Mouse (Mus musculus) T-cell, adult 2 months (primary cell): ENCODE data around the gene Dnph1.
A peak's percentile ranks its signal among the peaks of the same experiment; 100 is the strongest.
"Not testable (repeated sequence)": the region's sequence is repeated elsewhere in the genome, so short reads cannot be mapped to it uniquely, and the experiment has no call there.

Experiments
- DNase-seq: peaks from one replicate; pipeline ENCODE4 v3.0.0; 2022; ENCODE audit warnings: low spot score

The Dnph1 gene

GRCm38 (mm10) chr17:46496623-46497434 lies at the start of gene Dnph1:
TSS of gene Dnph1 (plus strand) at chr17:46496711.
- DNase-seq, result peak; percentile 36

- DNase-seq, result no peak
Observed at GRCm38 (mm10) chr17:46452683-46453082, 43.8 kb upstream of the Dnph1 start.

GRCm38 (mm10) chr17:46453302-46453948 lies 43.1 kb upstream of the Dnph1 start:
- DNase-seq, result no peak

GRCm38 (mm10) chr17:46453970-46454411 lies 42.5 kb upstream of the Dnph1 start:
- DNase-seq, result no peak

- DNase-seq, result no peak
Observed at GRCm38 (mm10) chr17:46454539-46454938, 42.0 kb upstream of the Dnph1 start.

- DNase-seq, result peak; percentile 8
Observed at GRCm38 (mm10) chr17:46455110-46455691, 41.3 kb upstream of the Dnph1 start.

GRCm38 (mm10) chr17:46457791-46458190 lies 38.7 kb upstream of the Dnph1 start:
- DNase-seq, result peak; percentile 30

- no peak for DNase-seq
Observed at GRCm38 (mm10) chr17:46458439-46458838, 38.1 kb upstream of the Dnph1 start.

GRCm38 (mm10) chr17:46460673-46461072 lies 35.8 kb upstream of the Dnph1 start:
- DNase-seq, result no peak

- DNase-seq, result no peak
Observed at GRCm38 (mm10) chr17:46461347-46461746, 35.2 kb upstream of the Dnph1 start.

GRCm38 (mm10) chr17:46462226-46462625 lies 34.3 kb upstream of the Dnph1 start:
- DNase-seq, result no peak

- no peak for DNase-seq
Observed at GRCm38 (mm10) chr17:46467830-46468229, 28.7 kb upstream of the Dnph1 start.

GRCm38 (mm10) chr17:46476601-46477000 lies 19.9 kb upstream of the Dnph1 start:
- no peak for DNase-seq

GRCm38 (mm10) chr17:46477286-46477685 lies 19.2 kb upstream of the Dnph1 start:
- DNase-seq, result no peak

- peak; percentile 12 for DNase-seq
Observed at GRCm38 (mm10) chr17:46483561-46484001, 12.9 kb upstream of the Dnph1 start.

- no peak for DNase-seq
Observed at GRCm38 (mm10) chr17:46484021-46484431, 12.5 kb upstream of the Dnph1 start.

- DNase-seq, result no peak
Observed at GRCm38 (mm10) chr17:46484461-46484875, 12.0 kb upstream of the Dnph1 start.

GRCm38 (mm10) chr17:46486995-46487394 lies 9.5 kb upstream of the Dnph1 start:
- no peak for DNase-seq

- DNase-seq, result no peak
Observed at GRCm38 (mm10) chr17:46487431-46487830, 9.1 kb upstream of the Dnph1 start, which contains the start of gene Ttbk1. TSS of gene Ttbk1 (minus strand) at chr17:46487675.

GRCm38 (mm10) chr17:46495486-46495885 lies 1.0 kb upstream of the Dnph1 start:
- no peak for DNase-seq

GRCm38 (mm10) chr17:46496081-46496480 lies 430 bp upstream of the Dnph1 start:
- DNase-seq, result not testable (repeated sequence)

- DNase-seq, result no peak
Observed at GRCm38 (mm10) chr17:46497956-46498355, 1.4 kb downstream of the Dnph1 start.

GRCm38 (mm10) chr17:46502775-46503174 lies 6.3 kb downstream of the Dnph1 start:
- DNase-seq, result no peak
